Mouse (Mus musculus): ENCODE data around the gene Arhgdia. TPM values are rescaled to one million over a fixed set of nuclear protein-coding genes. Genes with fewer than 3 reads are reported as not detected.

The Arhgdia gene
- total RNA-seq, 2 experiments from 2014 or later: 351 to 368 TPM

DNA sequence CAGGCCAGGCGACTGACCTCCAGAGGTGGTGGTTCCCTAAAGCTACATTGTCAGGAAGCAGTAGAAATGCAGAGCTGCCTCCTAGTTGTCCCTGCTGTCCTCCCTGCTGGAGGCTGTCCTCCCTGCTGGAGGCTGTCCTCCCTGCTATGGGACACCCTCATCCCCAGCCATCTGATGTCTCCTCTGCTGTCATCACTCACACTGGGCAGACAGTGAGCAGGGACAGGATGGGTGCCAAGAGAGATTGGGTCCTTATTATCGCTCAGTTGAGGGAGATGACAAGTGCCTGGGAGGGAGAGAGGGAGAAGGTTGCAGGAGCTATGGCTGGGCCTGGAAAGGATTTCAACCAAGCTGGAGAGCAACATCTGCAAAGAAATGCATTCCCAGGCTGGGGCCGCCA, 46.3 kb downstream of the Arhgdia start:
- intact Hi-C loops (cut with DNase I): no loop called here
- no peak for DNase-seq

GRCm38 (mm10) chr11:120534093-120534492, 47.3 kb downstream of the Arhgdia start:
- intact Hi-C loops (cut with DNase I): no loop called here
- no peak for DNase-seq

GRCm38 (mm10) chr11:120531646-120532045, 49.8 kb downstream of the Arhgdia start:
- intact Hi-C loops (cut with DNase I): no loop called here

DNA sequence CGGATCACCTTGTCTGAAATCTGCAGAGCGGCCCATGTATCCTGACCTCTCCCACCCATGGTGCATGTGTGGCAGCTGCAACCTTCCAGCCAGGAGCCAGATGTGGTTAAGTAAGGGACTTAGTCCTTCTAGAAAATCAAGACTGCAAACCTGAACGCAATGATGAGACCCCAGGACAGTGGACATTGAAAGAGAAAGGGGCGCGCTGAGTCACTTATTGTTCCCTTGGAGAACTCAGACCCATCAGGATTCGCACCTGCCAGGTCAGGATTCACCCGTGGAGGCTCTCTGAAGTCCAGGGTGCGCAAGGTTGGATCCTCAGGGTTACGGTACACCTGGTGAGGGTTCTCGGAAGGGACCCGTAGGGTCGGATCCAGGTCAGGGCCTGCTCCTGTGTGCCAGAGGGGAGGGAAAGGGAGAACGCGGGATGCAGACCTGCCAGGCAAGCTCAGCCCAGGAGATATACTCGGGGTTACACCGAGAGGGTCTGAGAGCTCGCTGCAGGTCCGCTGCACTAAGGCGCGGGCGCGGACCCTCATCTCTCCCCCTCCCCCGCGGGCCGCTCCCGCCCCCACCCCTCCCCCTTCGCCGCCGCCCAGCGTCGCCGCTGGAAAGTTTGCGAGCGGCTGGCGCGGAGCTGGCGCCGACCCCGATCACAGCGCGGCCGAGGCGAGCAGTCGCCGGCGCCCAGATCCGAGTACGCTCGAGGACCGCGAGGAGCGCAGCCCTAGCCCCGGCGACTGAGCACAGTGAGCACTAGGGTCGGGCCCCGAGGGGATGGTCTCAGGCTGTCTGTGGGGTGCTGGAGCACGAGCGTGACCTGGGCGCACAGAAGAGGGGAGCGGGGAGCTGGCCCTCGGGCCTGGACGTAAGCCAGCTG, 51.1 kb downstream of the Arhgdia start, which contains the start of gene Gcgr:
TSS of gene Gcgr (plus strand) at position 615 of the 880 bp plus-strand sequence.
- DNase-seq: no peak
- intact Hi-C loops (cut with DNase I): no loop called here

More at GRCm38 (mm10) chr11:120531646-120532045, 49.8 kb downstream of the Arhgdia start:
- no peak for DNase-seq

DNA sequence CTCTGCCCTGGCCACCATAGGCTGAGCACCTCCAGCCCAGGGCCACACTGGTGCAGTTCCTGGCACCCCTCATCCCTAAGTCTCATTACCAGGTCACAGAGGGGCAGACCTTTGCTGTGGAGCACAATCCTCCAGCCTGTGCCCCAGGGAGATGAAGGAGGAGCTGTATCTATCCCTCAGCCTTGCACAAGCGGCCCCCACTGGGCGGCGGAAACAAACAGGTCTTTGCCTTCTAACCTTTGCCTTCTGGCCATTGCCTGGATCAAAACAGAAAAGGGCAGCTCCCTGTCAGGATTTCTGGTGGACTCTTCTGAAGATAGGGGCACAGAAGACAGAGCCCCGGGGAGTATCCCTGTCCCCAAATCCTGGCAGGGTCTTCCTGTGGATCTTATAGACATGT, 52.5 kb downstream of the Arhgdia start:
- no peak for DNase-seq
- intact Hi-C loops (cut with DNase I): no loop called here

Small RNAs within 50 kb of the gene (microRNA-seq; reads per million reads assigned to microRNA genes)
- not detected for gene Mir6936

Other genes with a start within 250 kb of the Arhgdia start
- gene Actg1, start 233.1 kb downstream of the Arhgdia start, total RNA-seq (2021): 1,000 to 10,000 TPM; 3,514 to 3,537 TPM
- under 1 TPM; 0.42 to 0.44 TPM for gene Fscn2, start 220.1 kb downstream of the Arhgdia start, total RNA-seq (2021)
- 100 to 1,000 TPM in 1 of 2 experiments, 10 to 100 TPM in 1; 94.5 to 100 TPM for gene Faap100, start 202.9 kb downstream of the Arhgdia start, total RNA-seq (2021)
- 10 to 100 TPM; 63.8 to 66.2 TPM for gene Nploc4, start 143.9 kb downstream of the Arhgdia start, total RNA-seq (2021)
- gene Tspan10, start 139.0 kb downstream of the Arhgdia start, total RNA-seq (2021): 10 to 100 TPM in 1 of 2 experiments, under 1 TPM in 1; 0.77 to 13.3 TPM
- under 1 TPM; 0.22 to 0.32 TPM for gene Pde6g, start 128.1 kb downstream of the Arhgdia start, total RNA-seq (2021)
- gene Oxld1, start 123.6 kb downstream of the Arhgdia start, total RNA-seq (2021): 1 to 10 TPM; 7.9 to 9.6 TPM
- 10 to 100 TPM; 21.2 to 24.6 TPM for gene Ccdc137, start 123.5 kb downstream of the Arhgdia start, total RNA-seq (2021)
- 10 to 100 TPM; 43.9 to 46.0 TPM for gene Arl16, start 114.0 kb downstream of the Arhgdia start, total RNA-seq (2021)
- gene Mrpl12, start 97.0 kb downstream of the Arhgdia start, total RNA-seq (2021): 10 to 100 TPM; 74.4 to 74.5 TPM
- gene Slc25a10, start 89.8 kb downstream of the Arhgdia start, total RNA-seq (2021): 10 to 100 TPM; 27.2 to 27.6 TPM
- gene Gcgr, start 50.9 kb downstream of the Arhgdia start, total RNA-seq (2021): under 1 TPM in 1 of 2 experiments, not detected in 1; 0.18 TPM
- gene Mcrip1, start 31.9 kb downstream of the Arhgdia start, total RNA-seq (2021): 100 to 1,000 TPM; 105 to 113 TPM
- gene Ppp1r27, start 30.5 kb downstream of the Arhgdia start, total RNA-seq (2021): not detected
- gene P4hb, start 8.4 kb downstream of the Arhgdia start, total RNA-seq (2021): 100 to 1,000 TPM; 187 to 203 TPM
- gene Alyref, start 16.7 kb upstream of the Arhgdia start, total RNA-seq (2021): 100 to 1,000 TPM; 111 to 113 TPM
- 100 to 1,000 TPM; 113 to 115 TPM for gene Anapc11, start 16.8 kb upstream of the Arhgdia start, total RNA-seq (2021)
- 1 to 10 TPM in 1 of 2 experiments, not detected in 1; 1.4 TPM for gene Npb, start 26.9 kb upstream of the Arhgdia start, total RNA-seq (2021)
- 100 to 1,000 TPM; 144 to 168 TPM for gene Pcyt2, start 36.3 kb upstream of the Arhgdia start, total RNA-seq (2021)
- gene Sirt7, start 43.6 kb upstream of the Arhgdia start, total RNA-seq (2021): 10 to 100 TPM; 37.5 to 38.0 TPM
- 10 to 100 TPM; 83.3 to 85.8 TPM for gene Mafg, start 52.0 kb upstream of the Arhgdia start, total RNA-seq (2021)
- 1 to 10 TPM; 6.1 to 8.3 TPM for gene Pycr1, start 62.1 kb upstream of the Arhgdia start, total RNA-seq (2021)
- gene Myadml2, start 66.5 kb upstream of the Arhgdia start, total RNA-seq (2021): 1 to 10 TPM; 1.0 to 2.9 TPM
- gene Notum, start 79.6 kb upstream of the Arhgdia start, total RNA-seq (2021): 1 to 10 TPM; 4.7 to 7.8 TPM
- 10 to 100 TPM; 79.1 TPM for gene Aspscr1, start 91.3 kb upstream of the Arhgdia start, total RNA-seq (2021)
- gene Cenpx, start 132.1 kb upstream of the Arhgdia start, total RNA-seq (2021): 10 to 100 TPM; 31.2 to 35.1 TPM
- gene Lrrc45, start 132.3 kb upstream of the Arhgdia start, total RNA-seq (2021): 10 to 100 TPM; 76.4 to 78.9 TPM
- gene Rac3, start 139.8 kb upstream of the Arhgdia start, total RNA-seq (2021): 100 to 1,000 TPM; 505 to 551 TPM
- 1 to 10 TPM; 2.5 to 3.2 TPM for gene Dcxr, start 145.7 kb upstream of the Arhgdia start, total RNA-seq (2021)
- gene Cbr2, start 150.5 kb upstream of the Arhgdia start, total RNA-seq (2021): 1 to 10 TPM; 2.9 to 3.0 TPM
- gene Hmga1b, start 181.2 kb upstream of the Arhgdia start, total RNA-seq (2021): 10 to 100 TPM; 29.6 to 85.6 TPM
- 10 to 100 TPM; 82.1 to 87.1 TPM for gene Rfng, start 202.6 kb upstream of the Arhgdia start, total RNA-seq (2021)
- gene Gps1, start 202.6 kb upstream of the Arhgdia start, total RNA-seq (2021): 100 to 1,000 TPM; 142 to 154 TPM
- gene Dus1l, start 214.8 kb upstream of the Arhgdia start, total RNA-seq (2021): 10 to 100 TPM; 40.2 to 45.5 TPM
- 100 to 1,000 TPM; 448 to 457 TPM for gene Fasn, start 242.9 kb upstream of the Arhgdia start, total RNA-seq (2021)

All from left cerebral cortex, postnatal 4 days (tissue).